Mouse (Mus musculus): Measurements from ENCODE around the gene Fam240b.

Gene Fam240b

GRCm38 (mm10) chr13:64440592-64440991 is 57.0 kb downstream of the Fam240b start:
- no peak for DNase-seq (ENCODE audit: low spot score in 2 of 2)

GRCm38 (mm10) chr13:64439471-64439870 is 58.1 kb downstream of the Fam240b start:
- DNase-seq (ENCODE audit: low spot score in 2 of 2): no peak

GRCm38 (mm10) chr13:64438863-64439452 is 58.6 kb downstream of the Fam240b start:
- peak; percentile 60 to 84 for DNase-seq (ENCODE audit: low spot score in 2 of 2)

- DNase-seq (ENCODE audit: low spot score in 2 of 2): no peak
Observed at GRCm38 (mm10) chr13:64437801-64438200, 59.8 kb downstream of the Fam240b start.

- peak; percentile 80 to 90 for DNase-seq (ENCODE audit: low spot score in 2 of 2)
Observed at GRCm38 (mm10) chr13:64432017-64432995, 65.3 kb downstream of the Fam240b start, which contains the start of gene Cdk20. Gene Cdk20 (plus strand): TSS chr13:64432314.

All from thymus, postnatal 10 days (tissue).